ENCODE assay signal across 27 mouse cellular contexts in the genomic region with DNA sequence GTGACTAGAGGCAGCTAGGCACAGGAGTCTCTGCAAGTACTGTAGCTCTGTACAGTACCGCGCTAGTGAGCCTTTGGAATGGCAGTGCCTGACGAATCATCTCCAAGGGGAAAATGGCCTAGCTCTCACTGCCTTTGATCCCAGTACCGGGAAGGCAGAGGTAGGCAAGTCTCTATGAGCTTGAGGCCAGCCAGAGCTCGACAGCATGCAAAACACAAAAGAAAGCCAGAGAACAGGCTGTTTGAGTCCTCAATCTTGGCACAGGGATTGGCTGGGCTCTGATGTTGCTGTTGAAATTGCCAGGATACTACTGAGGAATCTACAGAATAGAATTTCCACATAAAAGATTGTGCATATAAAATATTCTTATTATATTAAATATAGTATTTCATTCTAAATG. TPM values are rescaled to one million over a fixed set of nuclear protein-coding genes. Genes with fewer than 3 reads are reported as not detected.
"Had no signal": no experiment of that assay in that cellular context is flagged by ENCODE, and none has a peak within 500 bp of the region (broad histone marks: within the 10 kb centered on the region; RNA-seq: fewer than 3 reads in every experiment).

No protein-coding gene starts in this region.

- DNase-seq: lung, adult 18-20 months; lung, embryonic 14.5 days; lung, postnatal 10 days; lung, postnatal 4 days; midbrain, embryonic 14.5 days; retina, postnatal 1 day; right cerebral cortex, adult 18-20 months; right cerebral cortex, postnatal 25 days; right cerebral cortex, postnatal 4 days; spleen, adult 18-20 months; thymus, adult 18-20 months; thymus, postnatal 14 days; thymus, postnatal 36 days had no signal

- H3K27me3 ChIP-seq: midbrain, embryonic 12.5 days; neural tube, embryonic 13.5 days; neural tube, embryonic 15.5 days had no signal

- H3K9me3 ChIP-seq: midbrain, embryonic 10.5 days; midbrain, embryonic 12.5 days; neural tube, embryonic 13.5 days; neural tube, embryonic 15.5 days had no signal

- H3K4me2 ChIP-seq: lung, embryonic 14.5 days; midbrain, embryonic 12.5 days; neural tube, embryonic 13.5 days; neural tube, embryonic 15.5 days had no signal

- H3K9ac ChIP-seq: lung, embryonic 14.5 days; midbrain, embryonic 12.5 days; neural tube, embryonic 13.5 days; neural tube, embryonic 15.5 days had no signal

- ATAC-seq: midbrain, embryonic 16.5 days had no signal

- H3K4me1 ChIP-seq: midbrain, embryonic 10.5 days; midbrain, embryonic 12.5 days; neural tube, embryonic 13.5 days had no signal

- H3K27ac ChIP-seq: midbrain, embryonic 10.5 days; midbrain, embryonic 12.5 days; neural tube, embryonic 13.5 days; neural tube, embryonic 15.5 days had no signal

- H3K36me3 ChIP-seq: midbrain, embryonic 10.5 days; midbrain, embryonic 12.5 days; neural tube, embryonic 13.5 days; neural tube, embryonic 15.5 days had no signal

- H3K4me3 ChIP-seq: midbrain, embryonic 10.5 days; midbrain, embryonic 12.5 days; myocyte; neural tube, embryonic 13.5 days; neural tube, embryonic 15.5 days had no signal

RNA-seq across cellular contexts. Expression of a gene that starts 13.8 kb away (rescaled TPM):
- total RNA-seq: megakaryocyte, adult 5-6 weeks; megakaryocyte-erythroid progenitor cell, adult 5-6 weeks had no signal
- polyA plus RNA-seq: lung, embryonic 14.5 days; lung, embryonic 16.5 days; midbrain, embryonic 10.5 days; midbrain, embryonic 12.5 days; midbrain, embryonic 14.5 days; midbrain, embryonic 16.5 days; neural tube, embryonic 11.5 days; neural tube, embryonic 13.5 days; neural tube, embryonic 15.5 days; small intestine, adult 2 months; stomach, embryonic 14.5 days; stomach, embryonic 16.5 days; thymus, postnatal 0 days had no signal

RNA-seq across cellular contexts. Expression of a gene that starts 13.8 kb away (rescaled TPM):
- total RNA-seq: megakaryocyte-erythroid progenitor cell, adult 5-6 weeks had no signal
- polyA plus RNA-seq: myocyte had no signal

RNA-seq across cellular contexts. Expression of a gene that starts 47.0 kb away (rescaled TPM):
- total RNA-seq: megakaryocyte, adult 5-6 weeks; megakaryocyte-erythroid progenitor cell, adult 5-6 weeks had no signal
